ENCODE assay signal across 30 mouse cellular contexts in the genomic region with DNA sequence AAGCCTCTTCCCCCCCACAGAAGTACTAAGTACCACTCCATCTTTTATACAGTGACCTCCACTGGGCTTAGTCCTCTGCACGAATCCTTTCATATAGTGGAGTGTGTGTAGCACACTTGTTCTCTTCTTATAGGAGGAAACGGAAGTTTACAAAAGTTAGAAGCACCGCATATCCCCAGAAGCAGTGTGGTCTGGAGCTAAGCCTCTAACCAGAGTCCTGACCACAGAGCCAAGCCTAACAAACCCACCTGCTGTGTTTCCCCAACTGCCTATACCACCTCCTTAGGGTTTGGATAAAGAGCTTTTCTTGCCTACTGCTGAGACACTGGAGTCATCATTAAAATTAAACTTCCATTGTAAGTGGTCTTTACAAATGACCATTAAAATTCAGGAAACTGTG.
DNase-seq lines count a peak whose midpoint lies in the region; ATAC-seq lines count a peak whose summit lies in the region.
"Had no signal": no experiment of that assay in that cellular context is flagged by ENCODE, and none has a peak within 500 bp of the region (broad histone marks: within the 10 kb centered on the region; RNA-seq: fewer than 3 reads in every experiment).

No protein-coding gene starts in this region.

- no peaks in the 10 kb centered on the region; the same call in 1 of the 2 replicates for H3K9me3 ChIP-seq in midbrain, embryonic 11.5 days (ENCODE audit: control insufficient read depth, low read length)
- H3K9me3 ChIP-seq in midbrain, embryonic 16.5 days (replicated peaks; ENCODE audit: control insufficient read depth, low read length, poor library complexity, severe bottlenecking): no peaks in the 10 kb centered on the region; the same call in 1 of the 2 replicates
- H3K9me3 ChIP-seq: embryonic facial prominence, embryonic 13.5 days; embryonic facial prominence, embryonic 15.5 days; forebrain, embryonic 10.5 days; forebrain, embryonic 12.5 days had no signal

- H3K4me1 ChIP-seq in midbrain, embryonic 11.5 days (ENCODE audit: control insufficient read depth, insufficient read depth, low read length): no peaks in the 10 kb centered on the region
- no peaks in the 10 kb centered on the region for H3K4me1 ChIP-seq in midbrain, embryonic 16.5 days (ENCODE audit: control insufficient read depth, insufficient read depth, low read length)
- H3K4me1 ChIP-seq: embryonic facial prominence, embryonic 13.5 days; embryonic facial prominence, embryonic 15.5 days; forebrain, embryonic 12.5 days had no signal

- no peak overlapping the region for H3K9ac ChIP-seq in midbrain, embryonic 11.5 days (ENCODE audit: low read length)
- H3K9ac ChIP-seq in midbrain, embryonic 16.5 days (ENCODE audit: low read depth, low read length): no peak overlapping the region
- H3K9ac ChIP-seq: embryonic facial prominence, embryonic 13.5 days; embryonic facial prominence, embryonic 15.5 days; forebrain, embryonic 12.5 days had no signal

- no peak for ATAC-seq in midbrain, embryonic 11.5 days (ENCODE audit: low FRiP score)
- ATAC-seq in midbrain, embryonic 16.5 days: no peak
- peak; percentile 62 for ATAC-seq in common myeloid progenitor, adult 5-6 weeks (replicated peaks; ENCODE audit: low read depth, poor library complexity, severe bottlenecking)
- peak; percentile 42 to 51; a peak in 3 of 4 replicates for ATAC-seq in hematopoietic stem cell, adult 5-6 weeks (replicated peaks in 1 of 2; ENCODE audit: insufficient read depth in 1 of 2, low FRiP score in 2 of 2, low TSS enrichment in 1 of 2, low read depth in 1 of 2, poor library complexity in 2 of 2, severe bottlenecking in 2 of 2)
- ATAC-seq: activated CD4-positive, CD25-positive, alpha-beta regulatory T cell, adult 4 months; CD4-positive, CD25-positive, alpha-beta regulatory T cell, adult 4 months; forebrain, embryonic 14.5 days; forebrain, embryonic 16.5 days; Patski had no signal

- 43% methylated on average over 3 of the region's 3 CpGs for WGBS in midbrain, embryonic 11.5 days
- WGBS in midbrain, embryonic 16.5 days: 51% methylated on average over 3 of the region's 3 CpGs

- no peak overlapping the region for H3K27ac ChIP-seq in midbrain, embryonic 11.5 days (ENCODE audit: low read depth, low read length)
- no peak overlapping the region for H3K27ac ChIP-seq in midbrain, embryonic 16.5 days (ENCODE audit: low read length)
- H3K27ac ChIP-seq: embryonic facial prominence, embryonic 13.5 days; embryonic facial prominence, embryonic 15.5 days; forebrain, embryonic 10.5 days; forebrain, embryonic 12.5 days had no signal

- no peak overlapping the region for H3K4me3 ChIP-seq in midbrain, embryonic 11.5 days (ENCODE audit: low read depth, low read length)
- no peak overlapping the region for H3K4me3 ChIP-seq in midbrain, embryonic 16.5 days (ENCODE audit: low read depth, low read length)
- H3K4me3 ChIP-seq: embryonic facial prominence, embryonic 13.5 days; embryonic facial prominence, embryonic 15.5 days; erythroblast, embryonic 14.5 days; forebrain, embryonic 10.5 days; forebrain, embryonic 12.5 days had no signal

- no peak overlapping the region for H3K4me2 ChIP-seq in midbrain, embryonic 11.5 days
- H3K4me2 ChIP-seq in midbrain, embryonic 16.5 days (ENCODE audit: low read length): no peak overlapping the region
- H3K4me2 ChIP-seq: embryonic facial prominence, embryonic 13.5 days; embryonic facial prominence, embryonic 15.5 days; forebrain, embryonic 12.5 days had no signal

- H3K36me3 ChIP-seq in midbrain, embryonic 11.5 days (ENCODE audit: control insufficient read depth, insufficient read depth, low read length): no peaks in the 10 kb centered on the region
- no peaks in the 10 kb centered on the region for H3K36me3 ChIP-seq in midbrain, embryonic 16.5 days (ENCODE audit: control insufficient read depth, insufficient read depth, low read length)
- H3K36me3 ChIP-seq: embryonic facial prominence, embryonic 13.5 days; embryonic facial prominence, embryonic 15.5 days; forebrain, embryonic 10.5 days; forebrain, embryonic 12.5 days; G1E had no signal

- no peaks in the 10 kb centered on the region for H3K27me3 ChIP-seq in midbrain, embryonic 11.5 days (ENCODE audit: control insufficient read depth, insufficient read depth, low read length)
- H3K27me3 ChIP-seq in midbrain, embryonic 16.5 days (ENCODE audit: control insufficient read depth, insufficient read depth, low read depth, low read length): no peaks in the 10 kb centered on the region
- H3K27me3 ChIP-seq: CH12.LX; embryonic facial prominence, embryonic 13.5 days; embryonic facial prominence, embryonic 15.5 days; Patski had no signal

- DNase-seq in midbrain, embryonic 11.5 days (ENCODE audit: low spot score, missing footprints): peak; percentile 17
- DNase-seq in naive thymus-derived CD4-positive, alpha-beta T cell, adult 2 months (ENCODE audit: low read depth): peak; percentile 26
- DNase-seq in kidney, postnatal 36 days: no peak
- no peak for DNase-seq in layer of hippocampus, adult 9-10 months (ENCODE audit: low spot score)
- no peak for DNase-seq in cerebellum, adult 11 months
- DNase-seq: adrenal gland, adult 8-10 months; adrenal gland, postnatal 14 days; adrenal gland, postnatal 36 days; B cell, adult 2 months; cerebellum, adult 11-12 months; cerebellum, adult 2 months; cerebellum, adult 9-10 months; cerebellum, postnatal 10 days; cerebellum, postnatal 25 days; embryo, embryonic 11 days had no signal

Comparison
In these comparisons a context has a peak if more than half of its experiments do, and no peak if none do; other contexts are left out.
1. ATAC-seq: peak in common myeloid progenitor, adult 5-6 weeks (single experiment) and hematopoietic stem cell, adult 5-6 weeks (2 of 2); none in midbrain, embryonic 11.5 days (single experiment) and midbrain, embryonic 16.5 days (single experiment).
2. DNase-seq: peak in midbrain, embryonic 11.5 days (single experiment) and naive thymus-derived CD4-positive, alpha-beta T cell, adult 2 months (single experiment); none in kidney, postnatal 36 days (0 of 2), layer of hippocampus, adult 9-10 months (single experiment) and cerebellum, adult 11 months (single experiment).